Mouse (Mus musculus) C2C12 (cell line): ENCODE data around the gene Stk31. TPM values are rescaled to one million over a fixed set of nuclear protein-coding genes. Genes with fewer than 3 reads are reported as not detected.
A peak's percentile ranks its signal among the peaks of the same experiment; 100 is the strongest.

Source experiments
- H3K27me3 ChIP-seq: one replicate; pipeline ENCODE4 v1.6.1; 2011; ENCODE audit not compliant: control insufficient read depth, insufficient read depth, insufficient read length
- H3K36me3 ChIP-seq: one replicate; pipeline ENCODE4 v1.6.1; 2011; ENCODE audit not compliant: control insufficient read depth, insufficient read depth
- H3K4me3 ChIP-seq: one replicate; pipeline ENCODE4 v1.5.1; 2011; ENCODE audit warnings: mild to moderate bottlenecking, control low read depth; ENCODE audit not compliant: poor library complexity, insufficient read depth, severe bottlenecking
- H3K79me2 ChIP-seq: one replicate; pipeline ENCODE4 v1.6.1; 2011; ENCODE audit not compliant: control insufficient read depth, insufficient read depth
- H3K79me3 ChIP-seq: one replicate; pipeline ENCODE4 v1.6.1; 2011; ENCODE audit warnings: low read depth, control low read depth
- H3ac ChIP-seq: one replicate; pipeline ENCODE3; 2011; ENCODE audit warnings: low read depth; ENCODE audit not compliant: control insufficient read depth, insufficient read length
- CEBPB ChIP-seq: IDR thresholded peaks from one replicate; pipeline ENCODE4 v1.6.1; 2011; ENCODE audit warnings: low read depth, mild to moderate bottlenecking, control low read depth, moderate library complexity
- CTCF ChIP-seq: IDR thresholded peaks from one replicate; pipeline ENCODE4 v1.5.1; 2011; ENCODE audit not compliant: control insufficient read depth, insufficient read depth, insufficient read length
- FOSL1 ChIP-seq: IDR thresholded peaks from one replicate; pipeline ENCODE4 v1.8.0; 2011; ENCODE audit warnings: mild to moderate bottlenecking, low read length; ENCODE audit not compliant: poor library complexity, insufficient read depth, severe bottlenecking
- MAX ChIP-seq: IDR thresholded peaks from one replicate; pipeline ENCODE4 v1.6.1; 2011; ENCODE audit warnings: mild to moderate bottlenecking, control low read depth
- MYOG ChIP-seq: IDR thresholded peaks from one replicate; pipeline ENCODE4 v1.6.1; 2011; ENCODE audit not compliant: control insufficient read depth, insufficient read length; ENCODE audit errors: extremely low read depth
- polyA plus RNA-seq: library from polyadenylated mRNA; unstranded; fragments of >200 nt; fragmentation: generic; extraction: Trizol; gene quantifications from one replicate; pipeline ENCODE4 v1.2.1, GENCODE M21; 2012; ENCODE audit warnings: missing spikeins

Stk31 gene
- polyA plus RNA-seq, 1 experiment = not detected

GRCm38 (mm10) chr6:49483205-49483604 lies 87.8 kb downstream of the Stk31 start:
- H3ac ChIP-seq = no peak overlapping the region
- no peaks in the 10 kb centered on the region for H3K79me2 ChIP-seq
- no peaks in the 10 kb centered on the region for H3K27me3 ChIP-seq
- H3K4me3 ChIP-seq = no peak overlapping the region
- no peaks in the 10 kb centered on the region for H3K79me3 ChIP-seq
- no peaks in the 10 kb centered on the region for H3K36me3 ChIP-seq
- TF ChIP-seq MAX = no peak
- TF ChIP-seq MYOG = no peak
- TF ChIP-seq FOSL1 = no peak

GRCm38 (mm10) chr6:49491526-49491925 lies 96.1 kb downstream of the Stk31 start:
- Histone ChIP-seq H3K4me3 (no peak overlapping the region), H3ac (no peak overlapping the region), H3K79me3 (no peaks in the 10 kb centered on the region), H3K79me2 (no peaks in the 10 kb centered on the region), H3K36me3 (no peaks in the 10 kb centered on the region), H3K27me3 (no peaks in the 10 kb centered on the region)
- TF ChIP-seq MYOG (no peak), CTCF (no peak)

GRCm38 (mm10) chr6:49519053-49519452 lies 123.6 kb downstream of the Stk31 start:
- TF ChIP-seq CTCF (peak; percentile 44), CEBPB (no peak), MYOG (no peak)
- no peaks in the 10 kb centered on the region for H3K79me2 ChIP-seq
- H3K79me3 ChIP-seq = no peaks in the 10 kb centered on the region
- no peak overlapping the region for H3ac ChIP-seq
- H3K36me3 ChIP-seq = no peaks in the 10 kb centered on the region
- H3K27me3 ChIP-seq = no peaks in the 10 kb centered on the region
- H3K4me3 ChIP-seq = no peak overlapping the region

Other genes starting within 250 kb of the Stk31 start
- gene Igf2bp3, start 180.6 kb upstream of the Stk31 start, polyA plus RNA-seq = 0.30 TPM
- gene Tra2a, start 131.6 kb upstream of the Stk31 start, polyA plus RNA-seq = 48.5 TPM
- gene Ccdc126, start 76.3 kb upstream of the Stk31 start, polyA plus RNA-seq = 3.4 TPM
- gene Fam221a, start 27.9 kb upstream of the Stk31 start, polyA plus RNA-seq = 2.9 TPM